Comparison of ENCODE assay signal across 19 mouse cellular contexts in genomic region chr14:118168776-118169175, GRCm38 (mm10).
"Had no signal": no experiment of that assay in that cellular context is flagged by ENCODE, and none has a peak within 500 bp of the region (broad histone marks: within the 10 kb centered on the region; RNA-seq: fewer than 3 reads in every experiment).

No protein-coding gene starts in this region.

- H3K4me2 ChIP-seq: limb, embryonic 13.5 days; liver, embryonic 12.5 days; lung, embryonic 15.5 days; midbrain, embryonic 13.5 days; neural tube, embryonic 13.5 days had no signal

- H3K9ac ChIP-seq: limb, embryonic 13.5 days; liver, embryonic 12.5 days; lung, embryonic 15.5 days; midbrain, embryonic 13.5 days; neural tube, embryonic 13.5 days had no signal

- DNase-seq: kidney, adult 2 months; kidney, postnatal 25 days; liver; lung, postnatal 10 days; lung, postnatal 36 days; thymus, adult 2 months; thymus, postnatal 14 days; thymus, postnatal 4 days had no signal

- H3K9me3 ChIP-seq: limb, embryonic 10.5 days; limb, embryonic 13.5 days; liver, embryonic 12.5 days; lung, embryonic 15.5 days; megakaryocyte, embryonic 14.5 days; midbrain, embryonic 13.5 days; neural tube, embryonic 13.5 days had no signal

- H3K27ac ChIP-seq: kidney, postnatal 0 days; limb, embryonic 10.5 days; limb, embryonic 13.5 days; liver, embryonic 12.5 days; lung, embryonic 15.5 days; midbrain, embryonic 10.5 days; midbrain, embryonic 13.5 days; neural tube, embryonic 13.5 days had no signal

- H3K27me3 ChIP-seq: limb, embryonic 13.5 days; liver, embryonic 12.5 days; lung, embryonic 15.5 days; megakaryocyte, embryonic 14.5 days; midbrain, embryonic 13.5 days; neural tube, embryonic 13.5 days had no signal

- H3K4me3 ChIP-seq: limb, embryonic 10.5 days; limb, embryonic 13.5 days; liver, embryonic 12.5 days; lung, embryonic 15.5 days; megakaryocyte, embryonic 14.5 days; midbrain, embryonic 10.5 days; midbrain, embryonic 13.5 days; myocyte; neural tube, embryonic 13.5 days had no signal

- ATAC-seq: liver, embryonic 12.5 days; midbrain, embryonic 13.5 days; midbrain, embryonic 16.5 days had no signal

- H3K4me1 ChIP-seq: limb, embryonic 10.5 days; limb, embryonic 13.5 days; liver, embryonic 12.5 days; lung, embryonic 15.5 days; midbrain, embryonic 13.5 days; neural tube, embryonic 13.5 days had no signal
